Mouse (Mus musculus) lung, postnatal 0 days (tissue): Measurements from ENCODE around the gene Stat4. TPM values are rescaled to one million over a fixed set of nuclear protein-coding genes. Genes with fewer than 3 reads are reported as not detected.
"Not testable (repeated sequence)": the region's sequence is repeated elsewhere in the genome, so short reads cannot be mapped to it uniquely, and the experiment has no call there.

ENCODE experiments used
- ATAC-seq: fragments of 200-750 bp; cut with Nextera tagmentation; 2 replicates; pipeline ENCODE4 v1.8.0; 2017; ENCODE audit warnings: moderate library complexity
- DNase-seq: peaks from one replicate; pipeline ENCODE4 v3.0.0-alpha.2; 2016; ENCODE audit warnings: low spot score
- H3K27ac ChIP-seq: fragments of 300-500 bp; sonication (generic); 2 replicates; pipeline ENCODE4 v1.5.1; 2014; ENCODE audit warnings: antibody characterized with exemption, mild to moderate bottlenecking, low read length, mixed read lengths
- H3K27me3 ChIP-seq: fragments of 300-500 bp; sonication (generic); replicated peaks from 2 replicates; pipeline ENCODE4 v1.6.1; 2014; ENCODE audit warnings: low read length, mixed read lengths; ENCODE audit not compliant: insufficient read depth
- H3K36me3 ChIP-seq: fragments of 300-500 bp; sonication (generic); 2 replicates; pipeline ENCODE4 v1.6.1; 2014; ENCODE audit warnings: low read length, mixed read lengths; ENCODE audit not compliant: insufficient read depth
- H3K4me1 ChIP-seq: fragments of 300-500 bp; sonication (generic); 2 replicates; pipeline ENCODE4 v1.6.1; 2014; ENCODE audit warnings: antibody characterized with exemption, low read depth, low read length, mixed read lengths; ENCODE audit not compliant: insufficient read depth
- H3K4me2 ChIP-seq: fragments of 300-500 bp; sonication (generic); replicated peaks from 2 replicates; pipeline ENCODE4 v1.6.1; 2014; ENCODE audit warnings: low read depth, mild to moderate bottlenecking, low read length, moderate library complexity, mixed read lengths
- H3K4me3 ChIP-seq: fragments of 300-500 bp; sonication (generic); 2 replicates; pipeline ENCODE4 v1.5.1; 2014; ENCODE audit warnings: low read depth, low read length
- H3K9ac ChIP-seq: fragments of 300-500 bp; sonication (generic); replicated peaks from 2 replicates; pipeline ENCODE4 v1.6.1; 2014; ENCODE audit warnings: low read depth, mild to moderate bottlenecking
- H3K9me3 ChIP-seq: fragments of 300-500 bp; sonication (generic); 2 replicates; pipeline ENCODE4 v1.6.1; 2016; ENCODE audit warnings: low read length, mixed read lengths
- CTCF ChIP-seq: IDR thresholded peaks from 2 replicates; pipeline ENCODE4 v1.5.1; 2016; ENCODE audit warnings: antibody characterized with exemption, mild to moderate bottlenecking
- EP300 ChIP-seq: IDR thresholded peaks from 2 replicates; pipeline ENCODE4 v1.6.1; 2016; ENCODE audit warnings: antibody characterized with exemption, mild to moderate bottlenecking, control low read depth
- WGBS: fragments of 180-500 bp; shearing (Covaris S2); extraction: QIAGEN DNeasy Blood & Tissue Kit; methylation state at CpG from one replicate; pipeline ENCODE4 v1.1.7; 2014; 5-methylcytosine and 5-hydroxymethylcytosine counted together
- polyA plus RNA-seq: library from polyadenylated mRNA; unstranded; fragments of >200 nt; fragmentation: Nextera tagmentation; extraction: Ambion mirVana; gene quantifications from 2 replicates; pipeline ENCODE4 v1.2.1, GENCODE M21; 2015

Gene Stat4
- polyA plus RNA-seq, 1 experiment from 2014 or later, result 0.73 TPM

DNA sequence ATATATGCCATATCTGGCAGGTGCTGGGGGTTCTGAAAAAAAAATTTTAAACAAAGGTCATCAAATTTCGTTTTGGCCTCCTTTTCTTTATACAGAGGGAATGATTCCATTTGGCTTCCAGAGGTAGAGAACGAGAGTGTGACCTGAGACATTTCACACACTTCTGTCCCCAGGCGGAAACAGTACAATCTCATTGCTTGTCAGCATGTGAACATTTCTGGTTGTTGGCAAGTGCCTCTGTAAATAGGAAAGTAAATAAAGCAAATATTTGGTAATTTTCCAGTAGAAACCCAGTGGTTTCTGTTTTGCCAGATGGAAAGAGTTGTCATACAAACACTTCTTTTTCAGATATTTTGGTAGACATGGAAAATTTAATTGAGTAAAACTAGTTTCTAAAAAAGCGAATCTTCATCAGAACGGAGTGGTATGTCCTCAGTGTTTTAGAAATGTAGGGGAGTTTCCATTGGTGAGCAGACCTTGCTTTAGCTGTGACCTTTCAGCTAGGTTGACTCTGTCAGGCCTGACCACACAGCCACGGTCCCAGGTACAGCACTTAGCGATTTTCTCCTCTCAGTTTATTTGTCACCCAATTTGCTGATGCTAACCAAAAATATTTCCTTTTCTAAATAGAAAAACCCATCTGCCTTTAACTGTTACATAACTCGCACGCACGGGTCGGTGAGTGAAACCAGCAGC lies 53.6 kb downstream of the Stat4 start:
- no peak overlapping the region for H3K4me3 ChIP-seq
- H3K4me1 ChIP-seq, result no peaks in the 10 kb centered on the region
- no peaks in the 10 kb centered on the region for H3K9me3 ChIP-seq
- 61% methylated on average over 11 of the region's 11 CpGs for WGBS
- ATAC-seq, result no peak
- no peaks in the 10 kb centered on the region for H3K27me3 ChIP-seq
- TF ChIP-seq EP300, result no peak
- TF ChIP-seq CTCF, result no peak
- no peak overlapping the region for H3K27ac ChIP-seq
- H3K36me3 ChIP-seq, result no peaks in the 10 kb centered on the region
- no peak overlapping the region for H3K4me2 ChIP-seq
- H3K9ac ChIP-seq, result no peak overlapping the region
- peak; percentile 39 for DNase-seq

DNA sequence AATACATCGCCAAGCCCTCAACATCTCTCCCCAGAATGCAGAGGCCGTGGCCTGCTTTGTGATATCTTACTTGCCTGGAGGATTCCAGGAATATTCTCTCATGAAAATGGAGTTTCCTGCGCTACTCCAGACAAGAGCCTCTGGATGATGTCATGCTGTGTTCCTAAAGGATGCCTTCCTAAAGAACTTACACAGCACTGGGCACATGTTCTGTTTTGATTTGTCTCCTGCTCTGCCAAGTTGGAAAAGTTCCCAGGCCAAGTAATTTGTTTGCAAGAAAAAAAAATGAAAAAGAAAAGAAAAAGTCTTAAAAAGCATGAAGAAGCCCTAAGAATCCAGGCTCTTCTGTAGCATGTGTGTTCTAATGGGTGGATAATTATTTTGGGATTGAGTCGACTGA lies 56.2 kb downstream of the Stat4 start:
- DNase-seq (no peak), ATAC-seq (no peak)
- TF ChIP-seq CTCF (no peak), EP300 (no peak)
- Histone ChIP-seq H3K4me1 (no peaks in the 10 kb centered on the region), H3K36me3 (no peaks in the 10 kb centered on the region), H3K9ac (no peak overlapping the region), H3K27ac (no peak overlapping the region), H3K4me2 (no peak overlapping the region), H3K27me3 (no peaks in the 10 kb centered on the region), H3K9me3 (no peaks in the 10 kb centered on the region), H3K4me3 (no peak overlapping the region)
- 42% methylated on average over 4 of the region's 4 CpGs for whole genome bisulfite sequencing

DNA sequence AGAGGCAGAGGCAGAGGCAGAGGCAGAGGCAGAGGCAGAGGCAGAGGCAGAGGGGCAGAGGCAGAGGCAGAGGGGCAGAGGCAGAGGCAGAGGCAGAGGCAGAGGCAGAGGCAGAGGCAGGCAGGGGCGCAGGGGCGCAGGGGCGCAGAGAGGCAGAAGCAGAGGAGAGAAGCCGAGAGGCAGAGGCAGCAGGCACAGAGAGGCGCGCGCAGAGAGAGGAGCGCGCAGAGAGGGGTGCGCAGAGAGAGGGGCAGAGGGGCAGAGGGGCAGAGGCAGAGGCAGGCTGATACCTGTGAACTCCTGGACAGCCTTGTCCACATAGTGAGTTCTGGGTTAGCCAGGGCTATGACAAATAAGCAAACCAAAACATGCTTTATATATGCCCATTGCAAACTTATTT lies 59.9 kb downstream of the Stat4 start:
- H3K4me2 ChIP-seq, H3K9ac ChIP-seq, H3K4me3 ChIP-seq, H3K27me3 ChIP-seq, H3K27ac ChIP-seq, H3K36me3 ChIP-seq, ATAC-seq, H3K4me1 ChIP-seq, DNase-seq, H3K9me3 ChIP-seq: not testable (repeated sequence)
- 100% methylated on average over 7 of the region's 10 CpGs for WGBS

DNA sequence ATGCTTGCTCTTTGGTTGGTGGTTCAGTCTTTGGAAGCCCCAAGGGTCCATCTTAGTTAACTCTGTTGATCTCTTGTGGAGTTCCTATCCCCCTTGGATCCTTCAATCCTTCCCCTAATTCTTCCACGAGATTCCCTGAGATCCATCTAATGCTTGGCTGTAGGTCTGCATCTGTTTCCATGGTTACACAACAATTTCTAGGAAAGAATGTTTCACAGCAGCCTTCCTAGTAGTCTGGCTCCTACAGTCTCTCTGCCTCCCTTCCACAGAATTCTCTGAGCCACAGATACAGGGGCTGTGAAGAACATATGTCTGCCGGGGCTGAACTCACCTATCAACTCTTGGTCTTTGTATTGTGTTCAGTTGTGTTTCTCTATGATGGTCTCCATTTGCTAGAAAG lies 61.8 kb downstream of the Stat4 start:
- no peak for ATAC-seq
- no peak for DNase-seq
- Histone ChIP-seq H3K9ac (no peak overlapping the region), H3K9me3 (no peaks in the 10 kb centered on the region), H3K27me3 (no peaks in the 10 kb centered on the region), H3K4me2 (no peak overlapping the region), H3K4me3 (no peak overlapping the region), H3K27ac (no peak overlapping the region), H3K4me1 (no peaks in the 10 kb centered on the region), H3K36me3 (no peaks in the 10 kb centered on the region)
- WGBS, result 53% methylated on average over 2 of the region's 2 CpGs
- TF ChIP-seq CTCF (no peak), EP300 (no peak)

DNA sequence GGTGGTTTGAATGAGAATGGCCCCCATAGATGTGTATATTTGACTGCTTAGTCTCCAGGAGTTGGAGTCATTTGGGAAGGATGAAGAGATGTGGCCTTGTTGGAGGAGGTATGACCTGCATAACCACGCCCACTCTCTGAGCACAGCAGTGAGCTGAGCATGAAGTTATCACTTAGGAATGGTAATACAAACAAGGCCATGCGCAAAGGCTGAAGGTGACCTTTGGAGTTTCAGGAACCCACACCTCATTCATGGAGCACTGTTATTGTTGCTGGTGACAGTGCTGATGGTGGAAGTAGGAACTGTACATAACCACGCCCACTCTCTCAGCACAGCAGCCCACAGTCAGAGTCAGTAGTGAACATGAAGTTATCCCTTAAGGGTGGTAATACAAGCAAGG lies 62.9 kb downstream of the Stat4 start:
- ATAC-seq (no peak), DNase-seq (no peak)
- no peak overlapping the region for H3K9ac ChIP-seq
- 87% methylated on average over 3 of the region's 3 CpGs for WGBS
- H3K36me3 ChIP-seq, result no peaks in the 10 kb centered on the region
- TF ChIP-seq EP300 (no peak), CTCF (no peak)
- no peaks in the 10 kb centered on the region for H3K27me3 ChIP-seq
- no peak overlapping the region for H3K4me3 ChIP-seq
- H3K4me1 ChIP-seq, result no peaks in the 10 kb centered on the region
- no peak overlapping the region for H3K27ac ChIP-seq
- H3K9me3 ChIP-seq, result no peaks in the 10 kb centered on the region
- H3K4me2 ChIP-seq, result no peak overlapping the region

DNA sequence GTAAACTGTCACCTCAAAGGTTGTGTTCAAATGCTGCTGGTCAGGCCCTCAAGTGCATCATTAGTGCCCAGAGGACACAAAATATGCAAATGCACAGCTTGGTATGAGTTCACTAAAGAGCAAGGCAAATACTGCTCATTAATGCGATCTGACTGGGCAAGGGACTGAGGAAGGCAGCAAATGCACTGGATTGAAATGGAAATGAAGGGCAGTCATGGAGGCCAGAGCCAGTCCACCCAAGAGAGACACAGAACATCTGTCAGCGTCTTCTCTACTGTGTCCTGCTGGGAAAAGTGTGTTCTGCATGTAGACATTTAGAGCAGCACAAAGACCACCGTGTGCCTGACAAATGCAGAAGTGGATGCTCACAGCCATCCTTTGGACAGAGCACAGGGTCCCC lies 64.6 kb downstream of the Stat4 start:
- Histone ChIP-seq H3K9ac (no peak overlapping the region), H3K27ac (no peak overlapping the region), H3K27me3 (no peaks in the 10 kb centered on the region), H3K9me3 (no peaks in the 10 kb centered on the region), H3K4me1 (no peaks in the 10 kb centered on the region), H3K36me3 (no peaks in the 10 kb centered on the region), H3K4me3 (no peak overlapping the region), H3K4me2 (no peak overlapping the region)
- WGBS, result 88% methylated on average over 3 of the region's 3 CpGs
- ATAC-seq (no peak), DNase-seq (no peak)
- no peak for TF ChIP-seq CTCF
- no peak for TF ChIP-seq EP300

DNA sequence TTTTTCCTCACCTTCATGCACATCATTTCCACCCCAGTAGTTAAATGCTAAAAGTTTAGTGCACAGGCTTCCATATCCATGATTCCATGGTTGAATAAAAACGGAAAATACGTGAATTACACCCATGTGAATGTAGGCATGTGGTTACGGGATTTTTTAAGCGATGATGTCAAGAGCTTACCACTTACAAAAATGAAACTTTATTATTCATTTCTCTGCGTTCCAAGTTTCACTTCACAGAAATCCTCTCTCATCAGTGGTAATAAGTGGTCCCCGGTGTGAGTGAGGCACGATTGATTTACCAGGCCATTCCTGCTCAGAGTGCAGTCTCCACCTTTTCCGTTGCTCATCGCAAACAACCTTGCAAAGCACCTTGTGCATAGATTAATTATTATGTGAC lies 66.0 kb downstream of the Stat4 start:
- DNase-seq, result no peak
- Histone ChIP-seq H3K9me3 (no peaks in the 10 kb centered on the region), H3K36me3 (no peaks in the 10 kb centered on the region), H3K9ac (no peak overlapping the region), H3K4me3 (no peak overlapping the region), H3K4me2 (no peak overlapping the region), H3K27me3 (no peaks in the 10 kb centered on the region), H3K4me1 (no peaks in the 10 kb centered on the region), H3K27ac (no peak overlapping the region)
- TF ChIP-seq EP300 (no peak), CTCF (no peak)
- 91% methylated on average over 9 of the region's 9 CpGs for WGBS
- ATAC-seq, result no peak
